Mouse (Mus musculus): Measurements from ENCODE around the gene Nop56.

DNA sequence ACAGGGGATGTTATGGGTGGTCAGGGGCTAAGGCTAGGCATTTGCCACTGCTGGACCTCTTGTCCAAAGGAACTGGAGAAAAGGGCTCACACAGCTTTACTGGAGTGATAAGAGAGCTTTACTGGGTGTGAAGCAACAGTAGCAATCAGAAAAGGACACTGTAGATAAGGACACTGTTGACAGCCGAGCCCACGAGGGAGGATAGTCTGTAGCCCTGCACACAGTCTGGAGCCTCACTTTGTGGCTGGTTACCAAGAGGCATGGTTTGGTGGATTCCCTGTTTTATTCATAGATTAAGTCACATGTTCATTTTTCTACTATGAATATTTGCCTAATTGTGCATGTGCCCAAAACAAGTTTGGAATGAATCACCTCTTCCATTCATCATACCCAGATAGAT lies 11.8 kb upstream of the Nop56 start:
- no peak for TF ChIP-seq CTCF (IDR thresholded peaks at IDR 0.05; ENCODE audit: low read depth)
- no peak for TF ChIP-seq EP300 (optimal IDR thresholded peaks at IDR 0.05)
